Mouse (Mus musculus) lung, embryonic 14.5 days (tissue): Measurements from ENCODE around the gene Nt5dc2. TPM values are rescaled to one million over a fixed set of nuclear protein-coding genes. Genes with fewer than 3 reads are reported as not detected.

Experiments used
- ATAC-seq: fragments of 200-750 bp; cut with Nextera tagmentation; 2 replicates; pipeline ENCODE4 v1.8.0; 2017; ENCODE audit warnings: mild to moderate bottlenecking, moderate TSS enrichment, moderate library complexity; ENCODE audit not compliant: insufficient read depth
- DNase-seq: peaks from one replicate; pipeline ENCODE4 v3.0.0-alpha.2; 2015
- H3K27ac ChIP-seq: fragments of 300-500 bp; sonication (generic); 2 replicates; pipeline ENCODE4 v1.5.1; 2014; ENCODE audit warnings: low read depth, mild to moderate bottlenecking, moderate library complexity
- H3K27me3 ChIP-seq: fragments of 300-500 bp; sonication (generic); 2 replicates; pipeline ENCODE4 v1.6.1; 2014; ENCODE audit warnings: low read length, control low read depth; ENCODE audit not compliant: insufficient read depth
- H3K36me3 ChIP-seq: fragments of 300-500 bp; sonication (generic); 2 replicates; pipeline ENCODE4 v1.6.1; 2014; ENCODE audit warnings: control low read depth; ENCODE audit not compliant: insufficient read depth
- H3K4me1 ChIP-seq: fragments of 300-500 bp; sonication (generic); 2 replicates; pipeline ENCODE4 v1.6.1; 2014; ENCODE audit warnings: antibody characterized with exemption, control low read depth; ENCODE audit not compliant: insufficient read depth
- H3K4me2 ChIP-seq: fragments of 300-500 bp; sonication (generic); 2 replicates; pipeline ENCODE4 v1.6.1; 2014; ENCODE audit warnings: mild to moderate bottlenecking
- H3K4me3 ChIP-seq: fragments of 300-500 bp; sonication (generic); 2 replicates; pipeline ENCODE4 v1.5.1; 2014; ENCODE audit warnings: low read depth, low read length
- H3K9ac ChIP-seq: fragments of 300-500 bp; sonication (generic); 2 replicates; pipeline ENCODE4 v1.6.1; 2014
- H3K9me3 ChIP-seq: fragments of 300-500 bp; sonication (generic); 2 replicates; pipeline ENCODE4 v1.6.1; 2016; ENCODE audit warnings: low read depth, low read length, control low read depth
- CTCF ChIP-seq: IDR thresholded peaks from 2 replicates; pipeline ENCODE4 v1.5.1; 2016; ENCODE audit warnings: antibody characterized with exemption, low read depth
- WGBS: fragments of 180-500 bp; shearing (Covaris S2); extraction: QIAGEN DNeasy Blood & Tissue Kit; methylation state at CpG from one replicate; pipeline ENCODE4 v1.1.7; 2014; 5-methylcytosine and 5-hydroxymethylcytosine counted together
- polyA plus RNA-seq: library from polyadenylated mRNA; unstranded; fragments of >200 nt; fragmentation: Nextera tagmentation; extraction: Ambion mirVana; gene quantifications from 2 replicates; pipeline ENCODE4 v1.2.1, GENCODE M21; 2014

Gene Nt5dc2
- polyA plus RNA-seq, 1 experiment from 2014 or later = 510 TPM

DNA sequence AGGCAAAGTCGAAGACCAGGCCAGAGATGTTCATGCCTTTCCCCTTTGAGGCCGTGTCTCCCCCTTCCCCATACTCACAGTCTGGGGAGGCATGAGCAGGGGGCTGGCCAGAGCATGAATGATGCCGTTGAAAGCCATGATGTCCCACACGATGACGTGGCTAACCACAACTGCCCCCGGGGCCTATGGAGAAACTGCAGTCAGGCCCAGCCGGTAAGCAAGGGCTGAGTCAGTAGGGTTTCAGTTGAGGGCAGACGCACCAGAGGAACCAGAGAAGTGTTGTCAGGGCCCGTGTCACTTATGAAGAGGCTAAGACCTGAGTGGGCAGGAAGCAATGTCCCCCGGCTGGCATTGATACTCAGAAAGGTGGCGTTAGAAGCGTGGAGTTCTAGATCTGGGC is 8.8 kb downstream of the Nt5dc2 start:
- WGBS = 87% methylated on average over 12 of the region's 12 CpGs
- Histone ChIP-seq H3K36me3 (peaks cover 83% of the 10 kb centered on the region), H3K27me3 (no peaks in the 10 kb centered on the region), H3K4me2 (no peak overlapping the region), H3K27ac (no peak overlapping the region), H3K9me3 (no peaks in the 10 kb centered on the region), H3K4me1 (no peaks in the 10 kb centered on the region), H3K4me3 (no peak overlapping the region), H3K9ac (no peak overlapping the region)
- DNase-seq (no peak), ATAC-seq (no peak)
- no peak for TF ChIP-seq CTCF

DNA sequence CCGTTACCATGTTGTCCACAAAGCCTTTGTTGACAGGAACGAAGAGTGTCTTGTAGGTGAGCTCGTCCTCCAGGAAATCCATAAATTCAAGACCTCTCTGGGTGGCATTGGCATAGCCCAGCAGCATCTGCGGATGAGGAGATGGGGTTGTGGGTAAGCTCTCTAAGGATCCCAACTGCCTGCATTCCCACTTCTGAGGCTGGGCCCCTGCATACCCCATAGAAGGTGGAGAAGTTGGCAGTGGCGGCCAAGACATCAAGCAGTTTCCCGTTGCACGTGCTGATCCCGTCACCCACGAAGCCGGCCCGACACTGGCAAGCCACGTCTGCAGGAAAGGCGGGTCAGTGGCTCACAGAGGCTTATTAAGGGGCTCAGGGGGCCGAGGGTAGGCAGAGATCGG is 9.3 kb downstream of the Nt5dc2 start:
- H3K36me3 ChIP-seq = peaks cover 78% of the 10 kb centered on the region
- no peak overlapping the region for H3K27ac ChIP-seq
- 84% methylated on average over 15 of the region's 15 CpGs for WGBS
- DNase-seq (no peak), ATAC-seq (no peak)
- H3K9ac ChIP-seq = no peak overlapping the region
- no peak for TF ChIP-seq CTCF
- H3K9me3 ChIP-seq = no peaks in the 10 kb centered on the region
- no peaks in the 10 kb centered on the region for H3K4me1 ChIP-seq
- H3K4me2 ChIP-seq = no peak overlapping the region
- no peak overlapping the region for H3K4me3 ChIP-seq
- H3K27me3 ChIP-seq = no peaks in the 10 kb centered on the region

GRCm38 (mm10) chr14:31141011-31141410 is 10.2 kb downstream of the Nt5dc2 start:
- Histone ChIP-seq H3K4me1 (no peaks in the 10 kb centered on the region), H3K4me3 (no peak overlapping the region), H3K9me3 (no peaks in the 10 kb centered on the region), H3K9ac (no peak overlapping the region), H3K4me2 (no peak overlapping the region), H3K36me3 (peaks cover 70% of the 10 kb centered on the region), H3K27ac (no peak overlapping the region), H3K27me3 (no peaks in the 10 kb centered on the region)
- no peak for TF ChIP-seq CTCF
- DNase-seq = no peak
- 93% methylated on average over 14 of the region's 14 CpGs for WGBS
- no peak for ATAC-seq

GRCm38 (mm10) chr14:31145694-31146093 is 14.8 kb downstream of the Nt5dc2 start:
- Histone ChIP-seq H3K27ac (no peak overlapping the region), H3K9ac (no peak overlapping the region), H3K4me1 (no peaks in the 10 kb centered on the region), H3K4me3 (no peak overlapping the region), H3K27me3 (no peaks in the 10 kb centered on the region), H3K4me2 (no peak overlapping the region), H3K9me3 (no peaks in the 10 kb centered on the region), H3K36me3 (peaks cover 23% of the 10 kb centered on the region)
- no peak for ATAC-seq
- no peak for DNase-seq
- WGBS = 91% methylated on average over 11 of the region's 11 CpGs
- no peak for TF ChIP-seq CTCF

- Histone ChIP-seq H3K4me1 (0 out of 2 replicates have a peak, but pooled peaks cover 1% of the 10 kb centered on the region), H3K36me3 (no peaks in the 10 kb centered on the region), H3K27me3 (no peaks in the 10 kb centered on the region), H3K9ac (no peak overlapping the region), H3K27ac (no peak overlapping the region), H3K4me3 (no peak overlapping the region), H3K9me3 (no peaks in the 10 kb centered on the region), H3K4me2 (no peak overlapping the region)
- TF ChIP-seq CTCF = no peak
- DNase-seq (no peak), ATAC-seq (no peak; the same call in 1 of the 2 replicates)
- 56% methylated on average over 27 of the region's 27 CpGs for WGBS
Observed at GRCm38 (mm10) chr14:31160196-31161150, 29.6 kb downstream of the Nt5dc2 start.

GRCm38 (mm10) chr14:31161191-31161590 is 30.3 kb downstream of the Nt5dc2 start:
- DNase-seq (no peak), ATAC-seq (no peak)
- H3K9me3 ChIP-seq = no peaks in the 10 kb centered on the region
- no peaks in the 10 kb centered on the region for H3K36me3 ChIP-seq
- H3K27me3 ChIP-seq = no peaks in the 10 kb centered on the region
- no peak overlapping the region for H3K27ac ChIP-seq
- H3K9ac ChIP-seq = no peak overlapping the region
- H3K4me3 ChIP-seq = no peak overlapping the region
- no peak for TF ChIP-seq CTCF
- WGBS = 74% methylated on average over 7 of the region's 7 CpGs
- no peak overlapping the region for H3K4me2 ChIP-seq
- H3K4me1 ChIP-seq = 0 out of 2 replicates have a peak, but pooled peaks cover 3% of the 10 kb centered on the region

DNA sequence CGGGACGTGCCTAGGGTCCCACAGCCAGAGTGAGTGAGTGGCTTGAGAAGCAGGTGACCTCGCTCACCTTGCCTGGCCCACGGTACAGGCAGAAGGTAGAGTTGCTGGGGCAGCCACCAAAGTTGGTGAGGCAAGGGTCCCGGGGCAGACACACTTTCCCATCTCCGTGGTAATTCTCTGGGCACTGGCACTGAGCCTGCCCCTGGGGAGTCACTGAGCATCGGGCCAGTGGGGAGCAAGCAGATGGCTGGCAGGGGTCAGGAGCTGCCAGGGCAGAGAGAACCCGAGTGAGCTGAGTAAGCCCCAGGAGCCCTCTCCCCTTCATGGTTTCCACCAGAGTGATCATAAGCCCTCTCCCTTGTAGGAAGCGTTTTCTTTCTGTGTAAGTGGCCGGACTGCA is 30.8 kb downstream of the Nt5dc2 start:
- WGBS = 61% methylated on average over 10 of the region's 10 CpGs
- no peak overlapping the region for H3K9ac ChIP-seq
- no peak overlapping the region for H3K4me2 ChIP-seq
- no peaks in the 10 kb centered on the region for H3K9me3 ChIP-seq
- H3K4me1 ChIP-seq = 0 out of 2 replicates have a peak, but pooled peaks cover 3% of the 10 kb centered on the region
- no peak overlapping the region for H3K27ac ChIP-seq
- DNase-seq (no peak), ATAC-seq (no peak)
- H3K4me3 ChIP-seq = no peak overlapping the region
- TF ChIP-seq CTCF = no peak
- H3K36me3 ChIP-seq = no peaks in the 10 kb centered on the region
- H3K27me3 ChIP-seq = no peaks in the 10 kb centered on the region
